Mouse (Mus musculus) myocyte (in vitro differentiated cells): ENCODE results near the gene Serpinf1.

Experiments used
- POLR2A ChIP-seq: IDR thresholded peaks from one replicate; pipeline ENCODE4 v1.6.1; 2011; ENCODE audit warnings: low read depth, mild to moderate bottlenecking, control low read depth, moderate library complexity; ENCODE audit not compliant: insufficient read length
- USF1 ChIP-seq: IDR thresholded peaks from one replicate; pipeline ENCODE4 v1.6.1; 2011; ENCODE audit warnings: low read depth, mild to moderate bottlenecking, control low read depth, moderate library complexity

DNA sequence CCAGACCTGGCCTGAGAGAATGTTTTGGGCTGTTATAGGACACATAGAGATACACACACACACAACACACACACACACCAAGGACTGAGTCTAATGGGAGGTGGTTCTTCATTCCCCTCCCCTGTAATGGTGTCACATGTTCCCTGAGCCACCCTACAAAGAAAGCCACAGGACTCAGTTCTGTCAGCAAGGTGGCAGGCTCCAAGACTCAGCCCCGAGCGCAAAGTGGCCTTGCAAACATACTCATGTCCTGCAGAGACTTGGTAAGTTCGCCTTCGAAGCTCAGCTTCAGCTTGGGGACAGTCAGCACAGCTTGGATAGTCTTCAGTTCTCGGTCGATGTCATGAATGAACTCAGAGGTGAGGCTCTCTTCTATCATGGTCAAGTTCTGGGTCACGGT is 11.9 kb downstream of the Serpinf1 start:
- TF ChIP-seq USF1: no peak
- TF ChIP-seq POLR2A: no peak
